Mouse (Mus musculus): ENCODE measurements around the gene Gm11634. TPM values are rescaled to one million over a fixed set of nuclear protein-coding genes. Genes with fewer than 3 reads are reported as not detected.
"Not testable (repeated sequence)": the region's sequence is repeated elsewhere in the genome, so short reads cannot be mapped to it uniquely, and the experiment has no call there.

The Gm11634 gene
- 0.27 and 0.37 TPM in 2 replicates for polyA plus RNA-seq (2015; fragmentation: Nextera tagmentation; extraction: Ambion mirVana)

- no peak for ATAC-seq
- WGBS, result 79% methylated on average over 6 of the region's 6 CpGs
- Histone ChIP-seq H3K4me3 (ENCODE audit: low read depth, low read length) (no peak within 1 kb of the TSS), H3K4me1 (replicated peaks; ENCODE audit: control insufficient read depth, insufficient read depth, low read length) (no peaks in the 10 kb centered on the region), H3K27ac (ENCODE audit: low read depth, low read length) (no peak within 1 kb of the TSS), H3K9ac (ENCODE audit: low read depth, low read length) (no peak within 1 kb of the TSS), H3K4me2 (replicated peaks; ENCODE audit: low read depth) (no peak within 1 kb of the TSS), H3K9me3 (ENCODE audit: control insufficient read depth) (no peaks in the 10 kb centered on the region), H3K36me3 (ENCODE audit: control insufficient read depth, insufficient read depth) (no peaks in the 10 kb centered on the region), H3K27me3 (replicated peaks; ENCODE audit: control insufficient read depth, insufficient read depth, low read length) (0 out of 2 replicates have a peak, but pooled peaks cover 6% of the 10 kb centered on the region)
- TF ChIP-seq CTCF (IDR thresholded peaks at IDR 0.05; ENCODE audit: low read depth), result no peak
Measured at GRCm38 (mm10) chr11:101599156-101599555, at the start of gene Gm11634. Gene Gm11634 (minus strand): TSS chr11:101599256.

DNA sequence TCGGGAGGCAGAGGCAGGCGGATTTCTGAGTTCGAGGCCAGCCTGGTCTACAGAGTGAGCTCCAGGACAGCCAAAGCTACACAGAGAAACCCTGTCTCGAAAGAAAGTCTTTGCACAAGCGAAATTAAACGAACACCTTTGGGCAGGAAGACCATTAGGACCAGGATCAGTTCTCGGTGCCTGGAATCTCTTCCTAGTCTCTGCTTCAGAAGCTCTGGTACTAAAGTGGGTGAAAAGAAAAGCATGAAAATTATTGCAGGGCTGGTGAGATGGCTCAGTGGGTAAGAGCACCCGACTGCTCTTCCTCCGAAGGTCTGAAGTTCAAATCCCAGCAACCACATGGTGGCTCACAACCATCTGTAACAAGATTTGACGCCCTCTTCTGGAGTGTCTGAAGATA is 48.0 kb upstream of the Gm11634 start:
- not testable (repeated sequence) for H3K9me3 ChIP-seq (ENCODE audit: control insufficient read depth); H3K4me3 ChIP-seq (ENCODE audit: low read depth, low read length); H3K27me3 ChIP-seq (replicated peaks; ENCODE audit: control insufficient read depth, insufficient read depth, low read length); H3K36me3 ChIP-seq (ENCODE audit: control insufficient read depth, insufficient read depth); H3K27ac ChIP-seq (ENCODE audit: low read depth, low read length); H3K4me2 ChIP-seq (replicated peaks; ENCODE audit: low read depth); H3K4me1 ChIP-seq (replicated peaks; ENCODE audit: control insufficient read depth, insufficient read depth, low read length); H3K9ac ChIP-seq (ENCODE audit: low read depth, low read length); ATAC-seq
- 91% methylated on average over 10 of the region's 10 CpGs for WGBS
- 0 out of 2 replicates have a peak, but pooled peaks have one; percentile 9 for TF ChIP-seq CTCF (IDR thresholded peaks at IDR 0.05; ENCODE audit: low read depth)

- not testable (repeated sequence) for ATAC-seq
Measured at GRCm38 (mm10) chr11:101646283-101646794, 47.3 kb upstream of the Gm11634 start.

GRCm38 (mm10) chr11:101645411-101646282 is 46.6 kb upstream of the Gm11634 start:
- not testable (repeated sequence) for H3K27me3 ChIP-seq (replicated peaks; ENCODE audit: control insufficient read depth, insufficient read depth, low read length); H3K36me3 ChIP-seq (ENCODE audit: control insufficient read depth, insufficient read depth); H3K4me1 ChIP-seq (replicated peaks; ENCODE audit: control insufficient read depth, insufficient read depth, low read length); H3K9me3 ChIP-seq (ENCODE audit: control insufficient read depth)
- under 1% methylated on average over 43 of the region's 56 CpGs for WGBS
- TF ChIP-seq CTCF (IDR thresholded peaks at IDR 0.05; ENCODE audit: low read depth), result 0 out of 2 replicates have a peak, but pooled peaks have one; percentile 19
- H3K4me2 ChIP-seq (replicated peaks; ENCODE audit: low read depth), result peak overlapping the region; percentile 53
- peak; percentile 72 for ATAC-seq
- peak overlapping the region; percentile 17; the same call in 1 of the 2 replicates for H3K4me3 ChIP-seq (ENCODE audit: low read depth, low read length)
- H3K9ac ChIP-seq (ENCODE audit: low read depth, low read length), result peak overlapping the region; percentile 31
- peak overlapping the region; percentile 84 for H3K27ac ChIP-seq (ENCODE audit: low read depth, low read length)

More at GRCm38 (mm10) chr11:101646283-101646794, 47.3 kb upstream of the Gm11634 start:
- Histone ChIP-seq H3K4me3 (ENCODE audit: low read depth, low read length) (peak overlapping the region; percentile 17; the same call in 1 of the 2 replicates), H3K9ac (ENCODE audit: low read depth, low read length) (peak overlapping the region; percentile 31; the same call in 1 of the 2 replicates), H3K4me2 (replicated peaks; ENCODE audit: low read depth) (peak overlapping the region; percentile 53), H3K27ac (ENCODE audit: low read depth, low read length) (peak overlapping the region; percentile 84)
- not testable (repeated sequence) for H3K36me3 ChIP-seq (ENCODE audit: control insufficient read depth, insufficient read depth); H3K9me3 ChIP-seq (ENCODE audit: control insufficient read depth); H3K27me3 ChIP-seq (replicated peaks; ENCODE audit: control insufficient read depth, insufficient read depth, low read length); H3K4me1 ChIP-seq (replicated peaks; ENCODE audit: control insufficient read depth, insufficient read depth, low read length)
- WGBS, result 13% methylated on average over 14 of the region's 16 CpGs

DNA sequence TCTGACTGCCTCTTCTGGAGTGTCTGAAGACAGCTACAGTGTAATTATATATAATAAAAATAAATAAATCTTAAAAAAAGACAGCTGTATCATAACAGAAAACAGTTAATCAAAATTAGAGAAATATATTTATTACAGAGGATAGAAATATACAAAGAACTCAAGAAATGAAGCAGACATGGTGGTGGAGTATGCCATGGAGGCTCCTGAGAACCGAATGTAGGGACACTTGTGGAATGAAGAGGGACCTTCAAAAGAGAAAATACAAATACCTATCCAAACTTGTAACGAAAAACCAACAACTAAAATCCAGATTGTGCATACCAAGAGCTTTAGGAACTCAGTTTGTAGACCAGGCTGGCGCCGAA is 46.0 kb upstream of the Gm11634 start:
- WGBS, result 2% methylated on average over 4 of the region's 4 CpGs
- not testable (repeated sequence) for H3K4me1 ChIP-seq (replicated peaks; ENCODE audit: control insufficient read depth, insufficient read depth, low read length); H3K4me3 ChIP-seq (ENCODE audit: low read depth, low read length); H3K9me3 ChIP-seq (ENCODE audit: control insufficient read depth); H3K27me3 ChIP-seq (replicated peaks; ENCODE audit: control insufficient read depth, insufficient read depth, low read length); H3K36me3 ChIP-seq (ENCODE audit: control insufficient read depth, insufficient read depth); H3K4me2 ChIP-seq (replicated peaks; ENCODE audit: low read depth); H3K9ac ChIP-seq (ENCODE audit: low read depth, low read length); H3K27ac ChIP-seq (ENCODE audit: low read depth, low read length); ATAC-seq

GRCm38 (mm10) chr11:101644591-101644990 is 45.5 kb upstream of the Gm11634 start:
- Histone ChIP-seq H3K27ac (ENCODE audit: low read depth, low read length) (no peak overlapping the region), H3K9me3 (ENCODE audit: control insufficient read depth) (no peaks in the 10 kb centered on the region), H3K4me1 (replicated peaks; ENCODE audit: control insufficient read depth, insufficient read depth, low read length) (no peaks in the 10 kb centered on the region), H3K36me3 (ENCODE audit: control insufficient read depth, insufficient read depth) (no peaks in the 10 kb centered on the region), H3K27me3 (replicated peaks; ENCODE audit: control insufficient read depth, insufficient read depth, low read length) (no peaks in the 10 kb centered on the region), H3K4me3 (ENCODE audit: low read depth, low read length) (no peak overlapping the region), H3K9ac (ENCODE audit: low read depth, low read length) (no peak overlapping the region), H3K4me2 (replicated peaks; ENCODE audit: low read depth) (no peak overlapping the region)
- 57% methylated on average over 3 of the region's 3 CpGs for WGBS
- ATAC-seq, result no peak
- no peak for TF ChIP-seq CTCF (IDR thresholded peaks at IDR 0.05; ENCODE audit: low read depth)

Data from intestine, postnatal 0 days (tissue).